Mouse (Mus musculus): ENCODE measurements at regions not wholly inside any gene's neighbourhood (a gene's known extent, or its start where the extent isn't known, plus 50 kb on each side); places are given as distances from the start of the nearest gene placed in this dataset.
A peak's percentile ranks its signal among the peaks of the same experiment; 100 is the strongest.
"Not testable (repeated sequence)": the region's sequence is repeated elsewhere in the genome, so short reads cannot be mapped to it uniquely, and the experiment has no call there.

- DNase-seq = no peak
Measured at GRCm38 (mm10) chr1:164744955-164745608, 51.4 kb upstream of the Dpt start.

- DNase-seq = no peak
Measured at GRCm38 (mm10) chr1:164744499-164744898, 51.9 kb upstream of the Dpt start.

- not testable (repeated sequence) for DNase-seq
Measured at GRCm38 (mm10) chr1:164742897-164743296, 53.5 kb upstream of the Dpt start.

GRCm38 (mm10) chr1:164735646-164736045 is 60.8 kb upstream of the Dpt start:
- no peak for DNase-seq

- DNase-seq = no peak
Measured at GRCm38 (mm10) chr1:164733741-164734140, 62.7 kb upstream of the Dpt start.

- DNase-seq = no peak
Measured at GRCm38 (mm10) chr1:164722054-164722453, 74.4 kb upstream of the Dpt start.

- peak; percentile 85 for DNase-seq
Measured at GRCm38 (mm10) chr1:164714905-164715304, 81.5 kb upstream of the Dpt start.

- DNase-seq = peak; percentile 50
Measured at GRCm38 (mm10) chr1:164713798-164714551, 82.5 kb upstream of the Dpt start.

- no peak for DNase-seq
Measured at GRCm38 (mm10) chr1:164712514-164712913, 83.9 kb upstream of the Dpt start.

- peak; percentile 47 for DNase-seq
Measured at GRCm38 (mm10) chr1:164704397-164705091, 91.9 kb upstream of the Dpt start.

- DNase-seq = peak; percentile 80
Measured at GRCm38 (mm10) chr1:164703560-164704131, 92.8 kb upstream of the Dpt start.

- DNase-seq = no peak
Measured at GRCm38 (mm10) chr1:164690055-164690454, 106.4 kb upstream of the Dpt start.

GRCm38 (mm10) chr1:164689311-164689710 is 107.1 kb upstream of the Dpt start:
- DNase-seq = no peak

- no peak for DNase-seq
Measured at GRCm38 (mm10) chr1:164684437-164684836, 112.0 kb upstream of the Dpt start.

GRCm38 (mm10) chr1:164683788-164684187 is 112.7 kb upstream of the Dpt start:
- DNase-seq = no peak

GRCm38 (mm10) chr1:164682867-164683599 is 113.4 kb upstream of the Dpt start:
- DNase-seq = no peak

- no peak for DNase-seq
Measured at GRCm38 (mm10) chr1:164682426-164682825, 114.0 kb upstream of the Dpt start.

GRCm38 (mm10) chr1:164681582-164681981 is 114.9 kb upstream of the Dpt start:
- no peak for DNase-seq

- DNase-seq = no peak
Measured at GRCm38 (mm10) chr1:164678303-164678702, 118.1 kb upstream of the Dpt start.

- no peak for DNase-seq
Measured at GRCm38 (mm10) chr1:164652244-164652643, 144.2 kb upstream of the Dpt start.

- DNase-seq = no peak
Measured at GRCm38 (mm10) chr1:164637901-164638462, 158.5 kb upstream of the Dpt start.

- no peak for DNase-seq
Measured at GRCm38 (mm10) chr1:164631679-164632078, 164.8 kb upstream of the Dpt start.
